7 mouse cellular contexts compared by ENCODE assay signal in the genomic region with DNA sequence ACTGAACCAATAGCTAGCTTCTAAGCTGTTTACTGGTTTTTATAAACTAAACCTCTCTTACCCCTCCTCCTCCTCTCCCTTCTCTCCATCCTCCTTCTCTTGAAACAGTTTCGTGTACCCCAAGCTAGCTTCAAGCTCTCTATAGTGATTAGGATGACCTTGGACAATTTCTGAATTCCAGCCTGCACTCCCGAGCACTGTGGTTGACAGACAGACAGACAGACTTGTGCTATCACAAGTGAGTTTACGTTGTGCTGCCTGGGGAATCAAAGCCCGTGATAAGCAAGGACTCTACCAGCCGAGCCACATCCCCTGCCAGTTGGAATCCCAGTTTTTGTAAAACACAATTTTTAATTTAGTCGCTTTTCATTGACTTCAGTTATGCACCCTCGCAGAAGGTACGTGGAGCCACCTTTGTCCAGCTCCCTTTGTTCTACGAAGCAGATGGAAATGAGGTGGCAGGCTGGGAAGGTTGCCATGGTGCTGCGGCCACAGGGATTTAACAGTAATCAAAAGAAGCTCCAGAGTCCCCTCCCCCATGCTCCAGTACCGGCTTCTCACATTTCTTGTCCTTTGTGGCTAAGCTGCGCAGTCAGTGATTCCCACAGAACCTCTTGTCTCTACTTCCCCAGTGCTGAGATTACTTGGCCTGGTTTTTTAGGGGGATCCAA. TPM values are rescaled to one million over a fixed set of nuclear protein-coding genes. Genes with fewer than 3 reads are reported as not detected.
DNase-seq lines count a peak whose midpoint lies in the region; ATAC-seq lines count a peak whose summit lies in the region.

No protein-coding gene starts in this region.

- peak; percentile 71 for ATAC-seq in neural tube, embryonic 13.5 days (ENCODE audit: low read depth)

- peak; percentile 34 for DNase-seq in thymus, postnatal 4 days
- no peak for DNase-seq in thymus, postnatal 0 days (ENCODE audit: low spot score)
- DNase-seq in cerebellum, postnatal 14 days, result peak; percentile 88 to 93
- peak; percentile 53 to 64 for DNase-seq in heart, postnatal 10 days
- peak; percentile 76 for DNase-seq in limb, embryonic 10.5 days (ENCODE audit: low spot score)
- no peak for DNase-seq in urinary bladder, postnatal 10 days (ENCODE audit: low spot score)

- peaks cover 27% of the 10 kb centered on the region for H3K4me1 ChIP-seq in limb, embryonic 10.5 days
- peaks cover 67% of the 10 kb centered on the region for H3K4me1 ChIP-seq in neural tube, embryonic 13.5 days (replicated peaks)

- intact Hi-C loops in heart, postnatal 10 days (cut with DNase I), result no loop called here

- 15% methylated on average over 12 of the region's 12 CpGs for WGBS in limb, embryonic 10.5 days
- WGBS in neural tube, embryonic 13.5 days, result 4% methylated on average over 12 of the region's 12 CpGs

- H3K4me3 ChIP-seq in limb, embryonic 10.5 days, result 0 out of 2 replicates have a peak overlapping the region, but pooled peaks have one; percentile 6
- H3K4me3 ChIP-seq in neural tube, embryonic 13.5 days, result peak overlapping the region; percentile 9; the same call in 1 of the 2 replicates

- no peaks in the 10 kb centered on the region for H3K36me3 ChIP-seq in limb, embryonic 10.5 days
- H3K36me3 ChIP-seq in neural tube, embryonic 13.5 days, result no peaks in the 10 kb centered on the region

- H3K27me3 ChIP-seq in limb, embryonic 10.5 days (ENCODE audit: low read depth, poor library complexity, severe bottlenecking), result no peaks in the 10 kb centered on the region
- H3K27me3 ChIP-seq in neural tube, embryonic 13.5 days, result no peaks in the 10 kb centered on the region

- H3K9ac ChIP-seq in neural tube, embryonic 13.5 days, result peak overlapping the region; percentile 66

- H3K4me2 ChIP-seq in neural tube, embryonic 13.5 days, result peak overlapping the region; percentile 52

- peak overlapping the region; percentile 86 for H3K27ac ChIP-seq in limb, embryonic 10.5 days
- peak overlapping the region; percentile 98 for H3K27ac ChIP-seq in neural tube, embryonic 13.5 days (replicated peaks)

- H3K9me3 ChIP-seq in limb, embryonic 10.5 days (replicated peaks), result no peaks in the 10 kb centered on the region
- H3K9me3 ChIP-seq in neural tube, embryonic 13.5 days, result 0 out of 2 replicates have a peak, but pooled peaks cover 5% of the 10 kb centered on the region

RNA-seq across cellular contexts. Expression of gene Tuba1a, which starts 15.3 kb away (rescaled TPM):
- 227 and 236 TPM in 2 replicates for polyA plus RNA-seq in thymus, postnatal 0 days (2015; fragmentation: Nextera tagmentation; extraction: Ambion mirVana)
- 100 to 1,000 TPM; 263 to 273 TPM for total RNA-seq in heart, postnatal 10 days (2021)
- polyA plus RNA-seq in limb, embryonic 10.5 days (2016; fragmentation: Nextera tagmentation; extraction: Ambion mirVana), result 1,294 and 1,475 TPM in 2 replicates
- polyA plus RNA-seq in neural tube, embryonic 13.5 days (2015; fragmentation: Nextera tagmentation; extraction: Ambion mirVana), result 13,124 and 14,228 TPM in 2 replicates

RNA-seq across cellular contexts. Expression of gene Gm49450, which starts 15.5 kb away (rescaled TPM):
- polyA plus RNA-seq in thymus, postnatal 0 days (2015; fragmentation: Nextera tagmentation; extraction: Ambion mirVana), result not detected in 2 replicates
- total RNA-seq in heart, postnatal 10 days (2021), result not detected
- polyA plus RNA-seq in limb, embryonic 10.5 days (2016; fragmentation: Nextera tagmentation; extraction: Ambion mirVana), result not detected in 2 replicates
- polyA plus RNA-seq in neural tube, embryonic 13.5 days (2015; fragmentation: Nextera tagmentation; extraction: Ambion mirVana), result not detected in 2 replicates

RNA-seq across cellular contexts. Expression of gene Tuba1b, which starts 34.5 kb away (rescaled TPM):
- 1,370 and 1,449 TPM in 2 replicates for polyA plus RNA-seq in thymus, postnatal 0 days (2015; fragmentation: Nextera tagmentation; extraction: Ambion mirVana)
- 100 to 1,000 TPM; 373 to 402 TPM for total RNA-seq in heart, postnatal 10 days (2021)
- 2,301 and 2,452 TPM in 2 replicates for polyA plus RNA-seq in limb, embryonic 10.5 days (2016; fragmentation: Nextera tagmentation; extraction: Ambion mirVana)
- 1,062 and 1,121 TPM in 2 replicates for polyA plus RNA-seq in neural tube, embryonic 13.5 days (2015; fragmentation: Nextera tagmentation; extraction: Ambion mirVana)

RNA-seq across cellular contexts. Expression of gene Lmbr1l, which starts 50.8 kb away (rescaled TPM):
- 27.8 and 31.9 TPM in 2 replicates for polyA plus RNA-seq in thymus, postnatal 0 days (2015; fragmentation: Nextera tagmentation; extraction: Ambion mirVana)
- total RNA-seq in heart, postnatal 10 days (2021), result 10 to 100 TPM; 15.4 to 16.1 TPM
- 23.9 and 28.3 TPM in 2 replicates for polyA plus RNA-seq in limb, embryonic 10.5 days (2016; fragmentation: Nextera tagmentation; extraction: Ambion mirVana)
- 34.9 and 39.0 TPM in 2 replicates for polyA plus RNA-seq in neural tube, embryonic 13.5 days (2015; fragmentation: Nextera tagmentation; extraction: Ambion mirVana)

Comparison
In these comparisons a context has a peak if more than half of its experiments do, and no peak if none do; other contexts are left out.
1. DNase-seq: peak in thymus, postnatal 4 days (single experiment), cerebellum, postnatal 14 days (2 of 2), heart, postnatal 10 days (2 of 2) and limb, embryonic 10.5 days (single experiment); none in thymus, postnatal 0 days (single experiment) and urinary bladder, postnatal 10 days (single experiment).